Mouse (Mus musculus) inflammation-experienced regulatory T-cells, adult 6 months (primary cell): Measurements from ENCODE around the gene Kctd2. TPM values are rescaled to one million over a fixed set of nuclear protein-coding genes. Genes with fewer than 3 reads are reported as not detected.
"Not testable (repeated sequence)": the region's sequence is repeated elsewhere in the genome, so short reads cannot be mapped to it uniquely, and the experiment has no call there.

Experiments used
- ATAC-seq: one replicate; pipeline ENCODE4 v1.8.0; 2017
- polyA plus RNA-seq, 3 experiments: library from polyadenylated mRNA; unstranded; fragments of 100-300 nt; shearing (Covaris generic); gene quantifications; one replicate each; pipeline ENCODE4 v1.2.1; 2017

Gene Kctd2
- polyA plus RNA-seq, 3 experiments from 2014 or later = 5.6 to 15.7 (median 14.9) TPM

DNA sequence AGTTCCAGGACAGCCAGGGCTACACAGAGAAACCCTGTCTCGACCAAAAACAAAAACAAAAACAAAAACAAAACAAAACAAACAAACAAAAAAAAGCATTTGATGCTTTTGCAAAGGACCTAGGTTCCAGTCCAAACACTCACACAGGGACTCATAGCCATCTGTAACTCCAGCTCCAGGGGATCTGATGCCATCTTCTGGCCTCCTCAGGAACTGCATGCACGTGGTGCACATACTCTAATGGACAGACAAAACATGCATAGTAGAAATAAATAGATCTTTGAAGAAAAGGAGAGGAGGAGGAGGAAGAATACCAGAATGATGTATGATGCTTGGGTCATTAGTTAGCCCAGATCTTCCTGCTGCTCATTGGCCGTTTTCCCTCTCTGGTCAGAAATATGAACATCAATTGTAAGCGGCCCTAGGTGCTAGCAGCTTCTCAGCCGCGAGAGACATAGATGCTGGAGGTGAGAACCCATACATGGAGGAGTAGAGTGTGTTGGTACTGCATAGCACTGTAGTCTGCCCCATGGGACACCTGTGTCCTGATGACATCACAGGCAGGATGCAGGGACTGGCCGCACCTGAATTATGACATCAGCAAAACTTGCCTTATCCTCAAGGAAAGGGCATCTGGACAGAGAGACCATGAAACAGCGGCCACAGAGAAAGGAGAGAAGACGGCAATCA is 20.1 kb downstream of the Kctd2 start, which contains the start of gene Trim80:
Trim80 (plus strand) TSS at position 640 of the 690 bp plus-strand sequence.
- ATAC-seq = no peak

DNA sequence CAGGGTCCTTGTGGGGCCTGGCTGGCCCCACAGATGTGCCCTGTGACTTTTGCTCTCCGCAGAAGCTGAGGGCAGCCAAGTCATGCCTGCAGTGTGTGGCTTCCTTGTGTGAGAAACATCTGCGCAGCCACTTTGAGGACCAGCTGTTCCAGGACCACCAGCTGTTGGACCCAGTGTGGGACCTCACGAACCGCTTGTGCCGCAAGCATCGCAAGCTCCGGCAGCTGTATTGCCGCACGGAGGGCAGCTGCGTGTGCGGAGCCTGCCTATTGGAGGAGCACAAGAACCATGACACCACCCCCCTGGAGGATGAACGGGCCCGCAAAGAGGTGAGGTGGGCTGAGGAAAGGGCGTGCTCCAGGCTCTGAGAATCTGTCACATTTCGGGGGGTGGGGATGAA is 21.5 kb downstream of the Kctd2 start:
- no peak for ATAC-seq

DNA sequence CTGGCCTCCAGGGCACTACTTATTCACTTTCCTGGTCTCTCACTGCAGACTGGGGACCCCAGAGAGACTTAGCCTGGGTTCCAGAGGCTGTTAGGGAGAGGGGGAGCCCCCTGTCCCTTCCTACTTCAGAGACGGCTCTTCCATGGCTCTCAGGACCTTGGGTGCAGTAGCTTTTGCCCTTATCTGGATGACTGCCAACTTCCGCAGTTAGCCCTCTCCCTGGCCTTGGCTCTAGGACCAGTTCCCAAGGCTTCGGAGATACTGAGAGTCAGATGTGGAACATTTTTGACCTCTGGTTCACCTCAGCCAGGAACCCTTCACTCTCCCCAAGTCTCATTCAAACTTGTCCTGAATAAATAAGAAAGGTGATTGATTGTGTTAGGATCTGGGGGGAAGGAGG is 27.0 kb downstream of the Kctd2 start:
- no peak for ATAC-seq

DNA sequence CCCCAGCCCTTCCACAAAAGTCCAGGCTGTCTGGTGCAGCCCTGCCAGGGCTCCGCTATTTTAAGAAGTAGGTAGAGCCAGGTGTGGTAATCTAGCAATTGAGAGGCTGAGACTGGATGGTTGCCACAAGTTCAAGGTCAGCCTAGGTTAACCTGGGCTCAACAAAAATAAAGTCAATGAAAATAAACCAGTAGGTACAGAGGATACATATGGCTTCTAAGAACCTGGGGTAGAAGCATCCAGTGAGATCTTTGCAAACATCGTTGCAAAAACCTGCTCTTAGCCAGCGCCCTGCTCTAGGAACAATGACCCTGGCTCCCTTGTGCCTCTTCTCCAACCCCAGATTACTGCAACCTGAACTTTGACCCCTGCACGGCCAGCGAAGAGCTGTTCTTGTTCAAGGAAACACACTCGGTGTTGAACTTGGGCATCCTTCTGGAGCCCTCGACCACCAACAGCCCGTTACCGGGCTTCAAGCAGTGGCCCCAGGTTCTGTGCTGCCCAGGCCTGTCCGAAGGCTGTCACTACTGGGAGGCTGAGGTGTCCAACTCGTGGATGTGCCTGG is 27.5 kb downstream of the Kctd2 start:
- no peak for ATAC-seq

DNA sequence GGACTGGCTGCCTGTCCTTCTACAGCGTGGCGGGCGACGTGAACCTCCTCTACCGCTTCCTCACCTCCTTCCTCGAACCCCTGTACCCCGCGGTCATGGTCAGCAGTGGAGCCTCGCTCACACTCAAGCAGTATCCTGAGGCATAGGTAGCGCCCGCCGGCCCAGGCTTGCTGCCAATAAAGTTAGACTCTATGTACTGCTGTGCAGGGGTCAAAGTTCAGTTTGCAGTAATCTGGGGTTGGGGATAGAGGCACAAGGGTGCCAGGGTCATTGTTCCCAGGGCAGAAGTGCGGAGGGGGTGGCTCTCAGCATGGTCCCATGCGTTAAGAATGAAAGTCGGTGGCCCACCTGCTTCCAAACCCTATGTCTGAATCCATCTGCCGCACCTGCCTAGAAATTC is 28.1 kb downstream of the Kctd2 start:
- ATAC-seq = no peak

DNA sequence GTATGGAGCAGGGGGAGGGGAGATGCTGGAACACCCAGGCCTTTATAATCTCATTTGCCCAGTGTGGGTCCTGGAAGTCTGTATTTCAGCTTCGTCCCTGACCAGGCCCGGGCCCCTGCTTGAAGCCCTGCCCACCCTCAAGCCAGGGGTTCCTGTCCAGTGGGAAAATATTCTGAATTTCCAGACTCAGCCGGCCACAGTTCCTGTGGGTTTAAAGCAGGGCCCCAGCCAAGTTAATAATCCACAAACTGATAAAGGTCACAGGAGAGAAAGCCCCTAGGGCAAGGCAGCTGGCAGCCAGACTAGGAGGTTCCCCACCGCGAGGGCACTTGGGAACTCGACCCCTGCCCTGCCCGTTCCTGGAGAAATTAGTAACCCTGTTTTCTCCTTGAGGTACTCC is 29.1 kb downstream of the Kctd2 start:
- ATAC-seq = no peak

DNA sequence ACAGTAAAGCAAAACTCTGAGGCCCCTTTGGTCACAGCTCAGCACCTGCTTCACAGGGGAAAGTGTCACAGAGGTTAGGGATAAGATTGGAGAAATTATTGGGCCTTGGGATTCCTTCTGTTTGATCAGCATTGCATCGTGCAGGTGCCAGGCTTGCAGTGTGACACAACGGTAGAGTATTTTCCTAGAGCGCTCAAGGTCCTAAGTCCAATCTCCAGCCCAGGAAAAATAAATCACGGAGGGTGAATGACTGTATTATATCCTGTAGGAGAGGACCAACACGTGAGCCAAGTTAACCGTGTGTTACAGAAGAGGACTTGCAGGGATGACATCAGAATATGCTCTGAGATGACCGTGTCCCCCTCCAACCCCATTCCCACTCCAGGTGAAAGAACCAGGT is 30.2 kb downstream of the Kctd2 start:
- no peak for ATAC-seq

DNA sequence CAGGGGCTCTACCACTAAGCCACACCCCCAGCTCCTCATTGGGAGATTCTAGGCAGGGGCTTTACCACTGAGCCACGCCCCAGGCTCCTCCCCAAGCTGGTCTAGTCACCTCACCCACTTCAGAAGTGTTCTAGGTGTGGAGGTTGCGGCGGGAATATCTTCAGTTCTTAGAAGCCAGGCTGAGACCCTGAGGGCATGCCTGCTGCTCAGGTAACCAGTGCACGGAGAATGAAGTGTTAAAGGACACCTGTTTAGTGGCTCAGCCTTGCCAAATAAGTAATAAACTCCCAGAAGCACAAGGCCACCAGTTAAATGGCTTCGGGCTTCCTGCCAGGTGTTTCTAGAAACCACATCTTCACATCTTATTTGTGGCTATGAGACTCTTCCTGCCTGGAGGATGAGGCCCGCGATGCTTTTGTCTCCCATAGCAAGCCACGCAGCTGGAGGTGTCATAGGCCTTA is 31.9 kb downstream of the Kctd2 start:
- peak; percentile 94 for ATAC-seq

DNA sequence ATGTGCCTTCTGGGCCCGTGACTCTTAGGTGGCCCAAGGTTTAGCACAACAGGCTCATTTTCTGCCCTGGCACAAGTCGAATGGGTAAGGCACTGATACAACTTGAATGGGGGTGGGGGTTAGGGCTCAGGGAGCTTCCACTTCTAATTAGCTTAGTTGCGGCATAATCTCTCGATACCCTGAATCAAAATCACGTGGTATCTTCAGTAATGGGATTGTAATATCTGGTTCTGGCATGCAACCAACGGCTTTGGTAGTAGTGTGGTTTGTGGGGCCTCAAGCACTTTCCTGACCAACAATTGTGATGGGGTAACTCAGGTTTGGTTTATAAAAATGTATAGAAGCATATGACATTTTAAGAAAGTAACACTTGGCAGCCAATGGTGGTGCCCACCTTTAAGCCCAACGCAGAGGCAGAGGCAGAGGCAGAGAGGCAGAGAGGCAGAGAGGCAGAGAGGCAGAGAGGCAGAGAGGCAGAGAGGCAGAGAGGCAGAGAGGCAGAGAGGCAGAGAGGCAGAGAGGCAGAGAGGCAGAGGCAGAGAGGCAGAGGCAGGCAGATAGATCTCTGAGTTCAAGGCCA is 32.4 kb downstream of the Kctd2 start:
- no peak for ATAC-seq

DNA sequence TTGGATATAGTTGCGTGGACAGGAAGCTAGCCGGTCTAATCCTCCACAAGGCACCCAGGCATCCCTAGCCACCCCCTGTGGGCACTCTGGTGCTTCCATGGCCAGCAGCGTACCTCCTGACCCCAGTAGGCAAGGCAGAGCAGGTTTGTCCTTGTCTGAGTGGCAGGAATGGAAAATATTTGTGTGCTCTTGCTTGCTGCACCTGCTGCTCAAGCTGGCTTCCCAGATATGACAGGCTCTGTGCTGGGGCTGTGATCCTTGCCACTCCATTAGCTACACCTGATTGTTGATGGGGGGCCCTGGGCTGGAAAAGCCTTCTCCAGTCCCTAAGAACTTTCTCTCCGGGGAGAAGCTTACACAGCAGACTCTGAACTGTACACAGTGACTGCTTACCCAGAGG is 33.4 kb downstream of the Kctd2 start:
- no peak for ATAC-seq

DNA sequence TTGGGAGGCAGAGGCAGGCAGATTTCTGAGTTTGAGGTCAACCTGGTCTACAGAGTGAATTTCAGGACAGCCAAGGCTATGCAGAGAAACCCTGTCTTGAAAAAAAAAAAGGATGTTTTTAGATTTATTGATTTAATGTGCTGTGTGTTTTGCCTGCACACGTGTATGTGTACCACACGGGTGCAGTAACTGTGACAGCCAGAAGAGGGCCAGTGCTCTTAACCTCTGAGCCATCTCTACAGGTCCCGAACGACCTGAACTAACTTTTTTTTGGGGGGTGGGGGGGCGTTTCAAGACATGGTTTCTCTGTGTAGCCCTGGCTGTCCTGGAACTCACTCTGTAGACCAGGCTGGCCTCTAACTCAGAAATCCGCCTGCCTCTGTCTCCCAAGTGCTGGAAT is 34.9 kb downstream of the Kctd2 start:
- not testable (repeated sequence) for ATAC-seq

DNA sequence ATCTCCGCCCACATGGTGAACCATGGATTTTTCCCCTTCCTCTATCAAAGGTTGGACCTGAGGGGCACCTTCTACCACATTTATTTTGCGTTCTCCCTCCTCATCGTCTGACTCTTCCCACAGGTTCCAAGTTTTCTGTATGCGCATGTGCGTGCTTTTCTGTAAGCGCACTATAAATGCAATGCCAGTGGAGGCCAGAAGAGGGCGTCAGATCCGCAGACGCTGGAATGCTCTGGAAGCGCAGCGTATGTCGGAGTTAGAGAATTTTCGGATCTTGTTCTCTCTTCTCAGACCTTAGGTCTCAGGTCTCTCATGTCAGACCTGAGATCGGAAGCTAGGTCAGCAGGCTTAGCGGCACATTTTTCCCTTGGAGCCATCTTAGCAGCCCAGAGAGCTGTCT is 35.7 kb downstream of the Kctd2 start:
- no peak for ATAC-seq

DNA sequence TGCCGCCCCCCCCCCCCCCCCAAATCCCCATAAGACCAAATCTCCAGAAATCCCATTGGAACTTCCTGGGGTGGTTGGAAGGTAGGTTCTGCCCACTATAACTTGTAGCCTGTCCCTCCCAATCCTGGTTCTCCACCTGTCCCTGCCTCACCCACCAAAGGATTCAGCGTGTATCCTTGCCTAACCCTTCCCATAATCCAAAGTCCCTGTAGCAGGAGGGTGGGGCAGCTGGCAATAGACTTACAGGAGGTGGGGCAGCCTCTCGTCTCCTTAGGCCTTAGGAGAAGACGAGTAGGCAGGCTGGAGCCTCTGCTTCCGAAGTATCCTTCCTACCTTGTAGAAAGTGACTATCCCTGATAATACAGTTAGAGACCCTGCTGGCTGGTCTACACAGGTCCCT is 36.3 kb downstream of the Kctd2 start:
- no peak for ATAC-seq

DNA sequence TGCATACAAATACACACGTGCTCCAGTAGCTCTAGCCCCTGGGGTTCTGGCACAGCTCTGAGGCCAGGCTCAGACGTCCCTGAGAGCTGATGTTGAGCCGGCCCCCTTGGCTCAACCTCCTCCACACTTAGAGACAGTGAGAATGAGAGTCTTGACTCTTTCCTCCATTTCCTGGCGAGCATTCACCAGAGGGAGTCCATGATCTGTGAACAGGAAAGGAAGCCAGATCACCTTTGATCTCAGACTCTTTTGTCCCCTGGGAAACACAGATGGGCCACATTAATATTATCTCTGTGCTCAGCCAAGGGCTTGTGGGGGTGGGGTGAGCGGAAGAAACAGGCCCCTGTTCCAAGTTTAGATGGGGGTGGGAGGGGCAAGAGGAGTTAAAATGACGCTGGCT is 37.5 kb downstream of the Kctd2 start:
- no peak for ATAC-seq

DNA sequence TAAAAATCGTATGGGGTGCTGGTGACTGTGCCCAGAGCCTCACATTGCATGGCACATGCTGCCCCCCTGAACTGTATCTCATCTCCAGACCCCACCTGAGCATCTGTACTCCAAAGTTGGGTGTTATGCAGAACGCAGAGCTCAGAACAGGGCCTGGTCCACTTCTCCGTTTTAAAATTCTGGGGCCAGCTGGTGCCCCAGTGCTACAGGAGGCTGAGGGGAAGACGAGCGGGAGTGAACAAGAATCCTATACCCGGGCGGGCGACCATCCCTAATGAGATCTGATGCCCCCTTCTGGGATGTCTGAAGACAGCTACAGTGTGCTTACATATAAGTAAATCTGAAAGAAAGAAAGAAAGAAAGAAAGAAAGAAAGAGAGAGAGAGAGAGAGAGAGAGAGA is 41.0 kb downstream of the Kctd2 start:
- ATAC-seq = no peak

DNA sequence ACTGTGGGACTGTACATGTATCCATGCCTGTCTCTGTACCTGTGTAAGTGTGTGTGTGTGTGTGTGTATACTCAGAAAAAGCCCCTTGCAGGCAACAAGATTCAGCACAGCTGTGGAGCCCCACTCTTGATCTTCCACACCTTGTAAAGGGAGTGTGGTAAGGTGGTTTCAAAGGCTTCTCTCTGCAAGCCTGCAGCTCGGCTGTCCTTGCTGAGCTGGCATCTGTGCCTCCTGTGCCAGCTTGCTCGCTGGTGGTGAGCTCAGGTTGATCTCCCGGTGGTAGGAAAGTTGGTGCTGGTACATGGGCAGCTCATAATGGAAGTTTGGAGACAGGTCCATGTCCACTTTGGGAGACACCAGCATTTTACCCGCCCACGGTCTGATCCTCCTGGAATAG is 41.9 kb downstream of the Kctd2 start:
- no peak for ATAC-seq

DNA sequence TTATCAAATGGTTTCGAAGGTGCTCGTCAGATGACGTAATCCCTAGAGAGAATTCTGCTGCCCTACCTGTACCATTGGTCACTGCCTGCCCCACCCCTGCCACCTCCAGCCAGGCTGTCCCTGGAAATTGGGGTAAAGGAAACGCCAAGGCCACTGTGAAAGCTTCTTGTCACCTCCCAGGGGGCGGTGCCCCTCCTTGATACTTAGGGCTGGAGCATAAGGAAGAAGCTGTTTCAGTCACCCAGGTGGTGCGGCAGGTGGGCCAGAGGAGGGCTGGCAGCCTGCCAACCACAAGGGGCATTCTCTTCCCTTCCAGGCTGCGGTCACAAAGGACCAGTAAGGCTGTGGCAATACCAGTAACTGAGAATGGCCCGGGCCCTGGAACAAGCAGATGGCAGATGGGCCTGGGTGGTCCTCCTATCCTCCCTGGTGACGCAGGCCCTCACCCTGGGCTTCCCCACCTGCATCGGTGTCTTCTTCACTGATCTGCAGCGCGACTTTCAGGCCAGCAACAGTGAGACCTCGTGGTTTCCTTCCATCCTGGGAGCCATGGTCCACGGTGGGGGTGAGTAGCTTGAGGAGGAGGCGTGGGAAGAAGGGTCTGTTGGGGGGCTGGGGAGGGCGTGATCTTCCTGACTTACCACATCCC is 42.4 kb downstream of the Kctd2 start, which contains the start of gene Slc16a5:
Slc16a5 (plus strand) TSS at position 232 of the 649 bp plus-strand sequence.
- peak; percentile 23 for ATAC-seq

DNA sequence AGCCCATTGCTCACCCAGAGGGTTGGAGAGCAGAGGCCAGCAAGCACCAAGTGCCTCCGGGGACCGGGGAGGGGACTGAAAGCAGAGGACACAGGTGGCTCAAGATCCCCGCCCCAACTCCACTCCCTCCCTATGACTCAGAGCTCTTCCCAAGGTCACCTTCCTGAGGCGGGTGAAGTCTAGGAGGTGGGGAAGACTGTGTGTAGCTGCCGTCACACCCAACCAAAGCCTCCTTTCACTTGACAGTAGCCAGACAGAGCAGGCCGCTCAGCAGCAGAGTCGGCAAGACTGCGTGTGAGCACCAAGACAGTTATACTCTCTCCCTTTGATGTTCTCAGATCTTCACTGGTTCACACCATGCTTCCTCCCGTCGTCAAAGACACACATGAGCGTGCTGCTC is 43.5 kb downstream of the Kctd2 start:
- peak; percentile 77 for ATAC-seq

DNA sequence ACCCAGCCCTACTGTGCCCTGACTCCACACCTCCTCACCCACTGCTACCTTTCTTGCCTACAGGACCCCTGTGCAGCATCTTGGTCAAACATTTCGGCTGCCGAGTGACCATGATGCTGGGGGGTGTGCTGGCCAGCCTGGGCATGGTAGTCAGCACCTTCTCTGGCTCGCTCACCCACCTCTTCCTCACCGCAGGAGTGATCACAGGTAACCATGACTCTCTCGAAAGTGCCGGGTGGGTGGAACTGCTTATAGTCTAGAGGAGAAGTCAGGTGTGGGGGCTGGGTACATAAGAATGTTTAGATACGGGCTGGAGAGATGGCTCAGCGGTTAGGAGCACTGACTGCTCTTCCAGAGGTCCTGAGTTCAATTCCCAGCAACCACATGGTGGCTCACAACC is 44.9 kb downstream of the Kctd2 start:
- ATAC-seq = no peak

DNA sequence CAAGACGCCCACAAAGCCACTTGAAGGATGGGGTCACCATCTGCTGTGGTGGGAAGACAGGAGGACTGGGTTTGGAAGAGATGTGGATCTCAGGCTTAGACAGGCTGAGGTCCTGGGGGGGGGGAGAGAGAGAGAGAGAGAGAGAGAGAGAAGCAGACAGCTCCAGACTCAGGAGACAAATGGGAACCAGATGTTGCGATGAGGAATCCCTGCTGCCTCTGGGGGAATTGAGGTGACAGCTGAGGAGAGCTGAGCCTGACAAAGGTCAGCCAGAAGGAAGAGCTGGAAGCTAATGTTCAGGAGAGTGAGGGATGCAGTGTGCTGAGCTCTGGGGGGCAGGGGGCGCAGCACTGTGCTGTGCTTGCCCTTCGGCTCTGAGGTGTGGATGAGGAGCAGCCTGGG is 47.3 kb downstream of the Kctd2 start:
- no peak for ATAC-seq

DNA sequence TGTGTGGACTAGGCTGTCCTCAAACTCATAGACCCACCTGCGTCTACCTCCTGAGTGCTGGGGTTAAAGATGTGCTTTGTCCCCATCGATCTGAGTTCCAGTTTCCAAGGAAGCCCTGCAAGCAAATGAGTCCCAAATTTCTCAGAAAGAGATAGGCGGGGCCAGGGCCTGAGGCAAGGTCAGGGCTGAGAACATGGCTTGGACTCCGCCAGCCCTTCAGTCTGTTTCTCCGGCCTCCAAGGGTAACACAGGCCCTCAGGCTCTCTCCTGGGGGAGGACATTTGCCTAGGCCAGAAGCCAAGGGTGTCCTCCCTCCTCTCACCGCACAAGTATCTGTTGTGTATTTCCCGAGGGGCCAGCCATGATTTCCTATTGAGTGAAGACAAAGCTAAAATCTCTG is 52.3 kb downstream of the Kctd2 start:
- no peak for ATAC-seq

DNA sequence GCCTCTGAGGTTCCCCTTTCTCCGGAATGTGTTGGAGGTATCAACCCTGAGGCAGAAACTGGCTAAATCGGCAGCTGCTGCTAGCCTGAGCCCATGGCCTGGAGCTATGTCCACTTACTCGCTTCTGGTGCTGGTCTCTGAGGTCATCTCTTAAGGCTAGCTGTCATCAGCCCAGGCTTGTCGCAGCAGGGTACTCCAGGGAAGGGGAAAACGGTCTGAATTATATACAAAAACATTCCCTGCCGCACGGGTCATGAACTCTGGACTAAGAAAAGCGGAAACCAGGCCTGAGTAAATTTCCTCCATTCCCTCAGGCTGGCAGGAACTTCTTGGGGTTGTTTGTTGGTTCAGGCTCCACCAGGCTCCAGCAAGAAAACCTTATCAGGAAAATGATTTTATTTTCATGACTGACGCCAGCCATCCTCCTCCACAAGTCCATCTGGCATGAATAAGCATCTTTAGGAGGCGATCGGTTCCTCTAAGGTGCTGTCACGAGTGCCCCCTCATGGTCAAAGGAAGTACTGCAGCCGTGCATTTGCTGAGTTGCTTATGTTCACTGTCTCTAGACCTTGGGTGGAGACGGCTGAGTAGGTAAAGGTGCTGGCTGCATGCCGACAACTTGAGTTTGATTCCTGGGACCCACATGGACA is 53.8 kb downstream of the Kctd2 start:
- ATAC-seq = peak; percentile 21
